Mouse (Mus musculus) large intestine, adult 2 months (tissue): ENCODE results near the gene Tmem266. TPM values are rescaled to one million over a fixed set of nuclear protein-coding genes. Genes with fewer than 3 reads are reported as not detected.

Experiments
- DNase-seq: peaks from one replicate; pipeline ENCODE4 v3.0.0-alpha.2; 2012; ENCODE audit warnings: low read depth, low spot score
- WGBS: fragments of 180-500 bp; shearing (Covaris S2); methylation state at CpG from one replicate; pipeline ENCODE4 v1.1.7; 2018; 5-methylcytosine and 5-hydroxymethylcytosine counted together
- polyA plus RNA-seq: library from polyadenylated mRNA; depleted of rRNA; stranded (reverse); fragments of >200 nt; gene quantifications from 2 replicates; pipeline ENCODE4 v1.2.3, GENCODE M21; 2012

The Tmem266 gene
- polyA plus RNA-seq, 1 experiment, result 1.3 TPM

GRCm38 (mm10) chr9:55328151-55328918 lies 1.6 kb downstream of the Tmem266 start:
- DNase-seq, result no peak
- WGBS, result 54% methylated on average over 14 of the region's 14 CpGs

- WGBS, result 78% methylated on average over 6 of the region's 6 CpGs
- no peak for DNase-seq
These were observed 2.7 kb downstream of the Tmem266 start for GRCm38 (mm10) chr9:55329401-55329800.

GRCm38 (mm10) chr9:55332476-55332875 lies 5.8 kb downstream of the Tmem266 start:
- DNase-seq, result no peak

GRCm38 (mm10) chr9:55332949-55333348 lies 6.2 kb downstream of the Tmem266 start:
- no peak for DNase-seq
- WGBS, result 33% methylated on average over 7 of the region's 7 CpGs

More at GRCm38 (mm10) chr9:55332476-55332875, 5.8 kb downstream of the Tmem266 start:
- WGBS, result 33% methylated on average over 5 of the region's 5 CpGs

- no peak for DNase-seq
- 77% methylated on average over 7 of the region's 7 CpGs for WGBS
These were observed 17.5 kb downstream of the Tmem266 start for GRCm38 (mm10) chr9:55344165-55344564.

- DNase-seq, result no peak
- WGBS, result 90% methylated on average over 7 of the region's 7 CpGs
These were observed 18.6 kb downstream of the Tmem266 start for GRCm38 (mm10) chr9:55345332-55345731.

- WGBS, result 77% methylated on average over 3 of the region's 3 CpGs
- no peak for DNase-seq
These were observed 22.0 kb downstream of the Tmem266 start for GRCm38 (mm10) chr9:55348664-55349063.

GRCm38 (mm10) chr9:55354686-55355085 lies 28.0 kb downstream of the Tmem266 start:
- DNase-seq, result no peak
- 72% methylated on average over 3 of the region's 3 CpGs for WGBS

GRCm38 (mm10) chr9:55355270-55355834 lies 28.6 kb downstream of the Tmem266 start:
- 59% methylated on average over 8 of the region's 8 CpGs for WGBS
- DNase-seq, result no peak

- WGBS, result 63% methylated on average over 1 of the region's 1 CpGs
These were observed 30.5 kb downstream of the Tmem266 start for GRCm38 (mm10) chr9:55357164-55357563.

GRCm38 (mm10) chr9:55360372-55360771 lies 33.7 kb downstream of the Tmem266 start:
- DNase-seq, result no peak
- 71% methylated on average over 3 of the region's 3 CpGs for WGBS

More at GRCm38 (mm10) chr9:55357164-55357563, 30.5 kb downstream of the Tmem266 start:
- DNase-seq, result no peak

- DNase-seq, result no peak
- WGBS, result 60% methylated on average over 7 of the region's 7 CpGs
These were observed 34.1 kb downstream of the Tmem266 start for GRCm38 (mm10) chr9:55360861-55361260.

GRCm38 (mm10) chr9:55361969-55362368 lies 35.3 kb downstream of the Tmem266 start:
- DNase-seq, result no peak
- WGBS, result 59% methylated on average over 5 of the region's 5 CpGs

GRCm38 (mm10) chr9:55363707-55364106 lies 37.0 kb downstream of the Tmem266 start:
- no peak for DNase-seq

- DNase-seq, result no peak
- 60% methylated on average over 3 of the region's 3 CpGs for WGBS
These were observed 41.3 kb downstream of the Tmem266 start for GRCm38 (mm10) chr9:55368011-55368410.

- WGBS, result 66% methylated on average over 7 of the region's 7 CpGs
- DNase-seq, result no peak
These were observed 45.2 kb downstream of the Tmem266 start for GRCm38 (mm10) chr9:55371908-55372307.

- WGBS, result 77% methylated on average over 10 of the region's 10 CpGs
- DNase-seq, result no peak
These were observed 51.0 kb downstream of the Tmem266 start for GRCm38 (mm10) chr9:55377603-55378250.

- 89% methylated on average over 4 of the region's 4 CpGs for WGBS
These were observed 54.7 kb downstream of the Tmem266 start for GRCm38 (mm10) chr9:55381456-55381855.

GRCm38 (mm10) chr9:55382441-55382840 lies 55.7 kb downstream of the Tmem266 start:
- WGBS, result 47% methylated on average over 5 of the region's 5 CpGs

More at GRCm38 (mm10) chr9:55381456-55381855, 54.7 kb downstream of the Tmem266 start:
- DNase-seq, result no peak

GRCm38 (mm10) chr9:55386117-55386516 lies 59.4 kb downstream of the Tmem266 start:
- WGBS, result 88% methylated on average over 4 of the region's 4 CpGs
- DNase-seq, result no peak

More at GRCm38 (mm10) chr9:55382441-55382840, 55.7 kb downstream of the Tmem266 start:
- DNase-seq, result peak; percentile 4
